ENCODE assay signal across 8 mouse cellular contexts in genomic region chr5:144767106-144767798, GRCm38 (mm10). TPM values are rescaled to one million over a fixed set of nuclear protein-coding genes. Genes with fewer than 3 reads are reported as not detected.
DNase-seq lines count a peak whose midpoint lies in the region; ATAC-seq and TF ChIP-seq lines count a peak whose summit lies in the region.
"Not testable (repeated sequence)": the region's sequence is repeated elsewhere in the genome, so short reads cannot be mapped to it uniquely, and the experiment has no call there.

TSS of gene Trrap (plus strand) at chr5:144767732.

- peak; percentile 20 for DNase-seq in CD4-positive, CD25-positive, alpha-beta regulatory T cell, adult 2 months (ENCODE audit: low read depth, low spot score)
- DNase-seq in brain, embryonic 14.5 days (ENCODE audit: low read depth); heart, embryonic 10.5 days (ENCODE audit: low spot score); hindbrain, postnatal 0 days (ENCODE audit: low spot score); left cerebral cortex, adult 18-20 months (ENCODE audit: low spot score in 2 of 2); liver, postnatal 0 days: not testable (repeated sequence)
- DNase-seq in naive thymus-derived CD4-positive, alpha-beta T cell, adult 2 months (ENCODE audit: low read depth), result peak; percentile 24

- H3K9me3 ChIP-seq in forebrain, embryonic 12.5 days; heart, embryonic 10.5 days; hindbrain, postnatal 0 days (ENCODE audit: low read length); liver, postnatal 0 days (ENCODE audit: low read length): not testable (repeated sequence)

- 81% methylated on average over 13 of the region's 15 CpGs for WGBS in forebrain, embryonic 12.5 days
- 82% methylated on average over 14 of the region's 15 CpGs for WGBS in heart, embryonic 10.5 days
- WGBS in hindbrain, postnatal 0 days, result 78% methylated on average over 14 of the region's 15 CpGs
- WGBS in liver, postnatal 0 days (ENCODE audit: insufficient replicate concordance), result 72% methylated on average over 14 of the region's 15 CpGs

- H3K9ac ChIP-seq in forebrain, embryonic 12.5 days, result peak within 1 kb of the TSS; percentile 89
- H3K9ac ChIP-seq in hindbrain, postnatal 0 days (replicated peaks; ENCODE audit: low read length), result peak within 1 kb of the TSS; percentile 87
- peak within 1 kb of the TSS; percentile 93 for H3K9ac ChIP-seq in liver, postnatal 0 days (replicated peaks)

- H3K27me3 ChIP-seq in forebrain, embryonic 12.5 days; hindbrain, postnatal 0 days (ENCODE audit: insufficient read depth, low read length); liver, postnatal 0 days (ENCODE audit: insufficient read depth, low read length): not testable (repeated sequence)
- H3K27me3 ChIP-seq in heart, embryonic 10.5 days (ENCODE audit: insufficient read depth, poor library complexity, severe bottlenecking), result peaks cover 13% of the 10 kb centered on the region

- ATAC-seq in forebrain, embryonic 12.5 days (ENCODE audit: low FRiP score), result peak; percentile 5; the same call in 1 of the 2 replicates
- ATAC-seq in hindbrain, postnatal 0 days, result 0 out of 2 replicates have a peak, but pooled peaks have one; percentile 0
- not testable (repeated sequence) for ATAC-seq in liver, postnatal 0 days

- not testable (repeated sequence) for TF ChIP-seq POLR2A in brain, embryonic 14.5 days (IDR thresholded peaks at IDR 0.05; ENCODE audit: borderline replicate concordance, extremely low read depth, insufficient read depth, insufficient read length, poor library complexity, severe bottlenecking)

- TF ChIP-seq EP300 in liver, postnatal 0 days (IDR thresholded peaks at IDR 0.05; ENCODE audit: low read depth), result not testable (repeated sequence)

- H3K4me1 ChIP-seq in forebrain, embryonic 12.5 days, result peaks cover 13% of the 10 kb centered on the region
- H3K4me1 ChIP-seq in heart, embryonic 10.5 days, result peaks cover 14% of the 10 kb centered on the region
- peaks cover 12% of the 10 kb centered on the region; the same call in 1 of the 2 replicates for H3K4me1 ChIP-seq in hindbrain, postnatal 0 days (ENCODE audit: insufficient read depth, low read length)
- peaks cover 16% of the 10 kb centered on the region for H3K4me1 ChIP-seq in liver, postnatal 0 days (ENCODE audit: insufficient read depth)

- peaks cover 15% of the 10 kb centered on the region for H3K36me3 ChIP-seq in forebrain, embryonic 12.5 days (replicated peaks)
- peaks cover 20% of the 10 kb centered on the region for H3K36me3 ChIP-seq in heart, embryonic 10.5 days
- not testable (repeated sequence) for H3K36me3 ChIP-seq in hindbrain, postnatal 0 days (ENCODE audit: insufficient read depth, low read length); liver, postnatal 0 days (replicated peaks; ENCODE audit: insufficient read depth, low read length)

- H3K27ac ChIP-seq in forebrain, embryonic 12.5 days, result peak within 1 kb of the TSS; percentile 96
- H3K27ac ChIP-seq in heart, embryonic 10.5 days, result peak within 1 kb of the TSS; percentile 99
- H3K27ac ChIP-seq in hindbrain, postnatal 0 days, result peak within 1 kb of the TSS; percentile 98
- peak within 1 kb of the TSS; percentile 96 for H3K27ac ChIP-seq in liver, postnatal 0 days (ENCODE audit: low read depth)

- H3K4me3 ChIP-seq in forebrain, embryonic 12.5 days (replicated peaks), result peak within 1 kb of the TSS; percentile 88
- H3K4me3 ChIP-seq in heart, embryonic 10.5 days, result peak within 1 kb of the TSS; percentile 93
- H3K4me3 ChIP-seq in hindbrain, postnatal 0 days (ENCODE audit: low read length), result peak within 1 kb of the TSS; percentile 87
- peak within 1 kb of the TSS; percentile 88 for H3K4me3 ChIP-seq in liver, postnatal 0 days (ENCODE audit: low read depth, low read length)

- H3K4me2 ChIP-seq in forebrain, embryonic 12.5 days, result peak within 1 kb of the TSS; percentile 76
- H3K4me2 ChIP-seq in hindbrain, postnatal 0 days (ENCODE audit: low read depth, low read length), result peak within 1 kb of the TSS; percentile 93
- peak within 1 kb of the TSS; percentile 89 for H3K4me2 ChIP-seq in liver, postnatal 0 days (ENCODE audit: low read depth, low read length)

- not testable (repeated sequence) for TF ChIP-seq CTCF in brain, embryonic 14.5 days (IDR thresholded peaks at IDR 0.05; ENCODE audit: borderline replicate concordance, extremely low read depth, insufficient read depth, insufficient read length); hindbrain, postnatal 0 days (IDR thresholded peaks at IDR 0.05; ENCODE audit: low read depth); liver, postnatal 0 days (IDR thresholded peaks at IDR 0.05; ENCODE audit: low read depth)

RNA-seq across cellular contexts. Expression of gene Trrap, which starts in this region (rescaled TPM):
- 160 and 198 TPM in 2 replicates for polyA plus RNA-seq in brain, embryonic 14.5 days (2012; rRNA removed)
- 100 and 107 TPM in 2 replicates for polyA plus RNA-seq in forebrain, embryonic 12.5 days (2016; fragmentation: Nextera tagmentation; extraction: Ambion mirVana)
- polyA plus RNA-seq in heart, embryonic 10.5 days (2016; fragmentation: Nextera tagmentation; extraction: Ambion mirVana), result 61.0 and 76.8 TPM in 2 replicates
- 149 and 156 TPM in 2 replicates for total RNA-seq in hindbrain, postnatal 0 days (2014; rRNA removed)
- polyA plus RNA-seq in hindbrain, postnatal 0 days (2015; fragmentation: Nextera tagmentation; extraction: Ambion mirVana), result 58.4 and 61.2 TPM in 2 replicates
- total RNA-seq in left cerebral cortex, adult 18-20 months (2021), result 100 to 1,000 TPM; 138 to 146 TPM
- 11.7 and 12.3 TPM in 2 replicates for polyA plus RNA-seq in liver, postnatal 0 days (2015; fragmentation: Nextera tagmentation; extraction: Ambion mirVana)
